Mouse (Mus musculus) retina, postnatal 1 day (tissue): ENCODE data around the gene Cryz.

ENCODE experiments used
- DNase-seq: peaks from one replicate; pipeline ENCODE4 v3.0.0-alpha.2; 2012

Gene Cryz

GRCm38 (mm10) chr3:154596488-154596933 is at the start of gene Cryz:
Cryz (plus strand) TSS chr3:154596711.
- peak; percentile 93 for DNase-seq

GRCm38 (mm10) chr3:154547549-154548426 is 48.7 kb upstream of the Cryz start:
- peak; percentile 68 for DNase-seq

GRCm38 (mm10) chr3:154548868-154549301 is 47.6 kb upstream of the Cryz start:
- no peak for DNase-seq

- DNase-seq: peak; percentile 48
These were observed 46.0 kb upstream of the Cryz start for GRCm38 (mm10) chr3:154550326-154551034.

GRCm38 (mm10) chr3:154551035-154551411 is 45.5 kb upstream of the Cryz start:
- DNase-seq: peak; percentile 76

- no peak for DNase-seq
These were observed 34.3 kb upstream of the Cryz start for GRCm38 (mm10) chr3:154562192-154562591.

GRCm38 (mm10) chr3:154565437-154565836 is 31.1 kb upstream of the Cryz start:
- DNase-seq: no peak

GRCm38 (mm10) chr3:154570029-154570575 is 26.4 kb upstream of the Cryz start:
- DNase-seq: peak; percentile 38

- DNase-seq: no peak
These were observed 25.7 kb upstream of the Cryz start for GRCm38 (mm10) chr3:154570786-154571185.

- DNase-seq: peak; percentile 89
These were observed 24.1 kb upstream of the Cryz start for GRCm38 (mm10) chr3:154572341-154572972.

- no peak for DNase-seq
These were observed 22.8 kb upstream of the Cryz start for GRCm38 (mm10) chr3:154573666-154574065.

- no peak for DNase-seq
These were observed 18.6 kb upstream of the Cryz start for GRCm38 (mm10) chr3:154577895-154578294.

- no peak for DNase-seq
These were observed 12.2 kb upstream of the Cryz start for GRCm38 (mm10) chr3:154584351-154584750.

- no peak for DNase-seq
These were observed 5.5 kb upstream of the Cryz start for GRCm38 (mm10) chr3:154590971-154591370.

GRCm38 (mm10) chr3:154591621-154592020 is 4.9 kb upstream of the Cryz start:
- no peak for DNase-seq

GRCm38 (mm10) chr3:154593596-154593995 is 2.9 kb upstream of the Cryz start:
- DNase-seq: no peak

GRCm38 (mm10) chr3:154594156-154594555 is 2.4 kb upstream of the Cryz start:
- no peak for DNase-seq

GRCm38 (mm10) chr3:154596934-154597554 is 533 bp downstream of the Cryz start, which contains the start of gene Tyw3:
Tyw3 (minus strand) TSS chr3:154597104.
- DNase-seq: peak; percentile 98

GRCm38 (mm10) chr3:154597561-154597960 is 1.1 kb downstream of the Cryz start:
- DNase-seq: no peak

- no peak for DNase-seq
These were observed 5.6 kb downstream of the Cryz start for GRCm38 (mm10) chr3:154602141-154602540.

GRCm38 (mm10) chr3:154604871-154605270 is 8.4 kb downstream of the Cryz start:
- no peak for DNase-seq

- no peak for DNase-seq
These were observed 11.4 kb downstream of the Cryz start for GRCm38 (mm10) chr3:154607896-154608295.

- peak; percentile 4 for DNase-seq
These were observed 15.4 kb downstream of the Cryz start for GRCm38 (mm10) chr3:154611888-154612287.
